In genomic region chr10:109507228-109507627, GRCm38 (mm10) we compare ENCODE assay signal across 26 mouse cellular contexts.
"Had no signal": no experiment of that assay in that cellular context is flagged by ENCODE, and none has a peak within 500 bp of the region (broad histone marks: within the 10 kb centered on the region; RNA-seq: fewer than 3 reads in every experiment).

No protein-coding gene starts in this region.

- DNase-seq: cerebellum, adult 8-10 months; cerebellum, adult 9-10 months; cerebellum, adult 9-11 months; cerebellum, postnatal 10 days; cerebellum, postnatal 14 days; cerebellum, postnatal 25 days; cerebellum, postnatal 36 days; embryo, embryonic 11 days; forebrain, postnatal 0 days; gastrocnemius, adult 2 months; gastrocnemius, postnatal 10 days; gastrocnemius, postnatal 14 days; gastrocnemius, postnatal 25 days; gastrocnemius, postnatal 36 days; heart, adult 11 months; heart, adult 18-20 months; heart, adult 2 months had no signal

- H3K27me3 ChIP-seq: embryonic facial prominence, embryonic 12.5 days; embryonic facial prominence, embryonic 13.5 days; embryonic facial prominence, embryonic 15.5 days; forebrain, embryonic 12.5 days; forebrain, embryonic 13.5 days; forebrain, embryonic 15.5 days had no signal

- H3K4me2 ChIP-seq: embryonic facial prominence, embryonic 12.5 days; embryonic facial prominence, embryonic 13.5 days; embryonic facial prominence, embryonic 15.5 days; forebrain, embryonic 12.5 days; forebrain, embryonic 13.5 days; forebrain, embryonic 15.5 days had no signal

- H3K36me3 ChIP-seq: embryonic facial prominence, embryonic 10.5 days; embryonic facial prominence, embryonic 12.5 days; embryonic facial prominence, embryonic 13.5 days; embryonic facial prominence, embryonic 15.5 days; forebrain, embryonic 10.5 days; forebrain, embryonic 12.5 days; forebrain, embryonic 15.5 days had no signal

- H3K4me3 ChIP-seq: embryonic facial prominence, embryonic 10.5 days; embryonic facial prominence, embryonic 12.5 days; embryonic facial prominence, embryonic 13.5 days; embryonic facial prominence, embryonic 15.5 days; erythroblast, embryonic 14.5 days; forebrain, embryonic 10.5 days; forebrain, embryonic 12.5 days; forebrain, embryonic 13.5 days; forebrain, embryonic 15.5 days; gastrocnemius, adult 2 months; heart, adult 2 months had no signal
